Mouse (Mus musculus) urinary bladder, adult 18-20 months (tissue): ENCODE measurements around the gene Aspg.

Experiments
- DNase-seq, 2 experiments: peaks; one replicate each; pipeline ENCODE4 v3.0.0; 2022; ENCODE audit warnings: low spot score in 2 of 2, mixed read lengths in 2 of 2

The Aspg gene

DNA sequence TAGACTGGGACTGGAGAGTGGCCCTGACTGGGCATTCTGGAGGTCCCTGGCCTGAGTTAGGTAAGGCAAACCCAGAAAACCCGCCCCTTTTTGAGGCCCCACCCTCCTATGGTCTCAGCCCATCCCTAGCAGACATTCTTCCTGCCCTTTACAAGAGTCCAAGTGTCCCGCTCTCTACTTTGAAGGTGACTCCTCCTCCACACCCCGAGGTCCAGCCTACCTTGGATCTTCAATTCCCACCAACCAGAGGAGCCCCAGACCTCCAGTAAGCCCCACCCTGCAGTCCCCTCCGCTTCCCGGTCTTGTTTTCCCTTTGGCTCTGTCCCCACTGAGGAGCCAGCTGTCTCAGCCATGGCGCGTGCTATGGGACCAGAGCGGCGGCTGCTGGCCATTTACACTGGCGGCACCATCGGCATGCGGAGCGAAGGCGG, at the start of gene Aspg:
TSS of gene Aspg (plus strand) at position 139 of the 431 bp plus-strand sequence.
- DNase-seq: no peak

DNA sequence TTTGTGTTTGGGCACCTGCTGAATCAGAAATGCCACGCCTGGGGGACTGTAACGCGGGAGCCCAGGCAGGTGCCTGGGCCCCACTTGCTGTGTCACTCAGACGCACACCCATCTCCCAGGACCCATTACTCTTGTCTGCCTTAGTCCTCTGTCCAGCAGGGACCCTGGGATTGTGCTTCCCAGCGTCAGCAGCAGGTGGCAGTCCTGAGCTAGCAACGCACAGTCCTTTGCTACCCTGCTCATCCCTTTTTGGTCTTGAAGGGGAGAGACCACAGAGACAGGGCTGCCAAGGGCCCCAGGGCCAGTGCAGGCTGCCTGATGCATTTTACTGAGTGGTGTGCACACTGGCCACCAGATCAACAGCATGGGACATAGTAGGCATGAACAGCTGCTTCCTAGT, 28.8 kb upstream of the Aspg start:
- peak in 1 of 2 experiments; percentile 81 for DNase-seq

DNA sequence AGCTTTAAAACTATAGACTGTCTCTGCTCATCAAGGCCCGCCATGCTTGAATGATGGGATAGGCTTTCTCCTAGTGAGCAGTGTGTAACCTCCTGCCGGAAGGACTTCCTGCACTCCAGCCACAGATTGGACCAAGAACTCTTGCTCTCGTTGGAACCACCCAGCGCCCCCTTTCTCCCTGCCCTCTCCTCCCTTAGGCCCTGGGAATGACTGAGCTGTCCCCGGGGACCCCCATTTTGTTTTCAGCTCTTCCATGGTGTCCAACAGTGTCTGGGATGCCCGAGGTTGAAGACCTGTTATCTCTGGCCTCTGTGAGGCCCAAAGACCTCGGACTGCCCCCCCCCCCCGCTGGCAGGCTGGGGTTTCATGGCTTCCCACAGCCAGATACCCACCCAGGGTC, 26.6 kb upstream of the Aspg start:
- no peak for DNase-seq

DNA sequence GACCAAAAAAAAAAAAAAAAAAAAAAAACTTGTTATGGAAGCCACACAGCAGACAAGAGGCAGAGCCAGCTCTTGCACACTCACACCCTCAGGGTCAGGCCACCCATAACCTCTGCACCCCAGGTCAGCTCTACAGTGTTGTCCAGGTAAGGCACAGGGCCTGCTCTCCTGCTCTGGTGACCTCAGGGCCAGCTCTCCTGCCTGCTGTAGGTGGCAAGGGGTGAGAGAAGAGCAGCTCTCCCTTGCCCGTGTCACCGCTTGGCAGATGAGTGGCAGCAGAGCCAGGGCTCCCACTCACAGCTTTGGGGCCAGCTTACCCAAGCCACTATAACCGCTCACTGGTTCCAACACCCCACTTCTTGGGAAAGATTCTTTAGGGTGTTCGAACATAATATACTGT, 25.6 kb upstream of the Aspg start:
- no peak for DNase-seq

DNA sequence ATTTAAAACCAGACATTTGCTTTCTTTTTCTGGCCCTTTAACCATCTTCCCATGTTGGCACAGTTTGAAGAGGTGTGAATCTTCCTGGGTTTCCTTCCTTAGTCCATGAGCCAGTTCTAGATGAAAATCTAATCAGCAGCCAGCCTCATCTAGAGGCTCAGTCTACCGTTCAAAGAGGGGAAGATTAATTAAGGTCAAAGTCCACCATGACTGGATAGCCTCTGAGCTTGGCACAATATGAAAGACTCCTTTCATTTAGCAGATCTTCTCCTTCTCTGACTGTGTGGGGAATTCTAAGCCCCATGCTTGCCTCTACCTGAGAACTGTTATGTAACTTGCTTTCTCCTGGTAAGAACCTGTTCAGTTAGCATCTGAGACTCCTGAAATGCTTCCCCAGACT, 24.2 kb upstream of the Aspg start:
- DNase-seq: no peak

DNA sequence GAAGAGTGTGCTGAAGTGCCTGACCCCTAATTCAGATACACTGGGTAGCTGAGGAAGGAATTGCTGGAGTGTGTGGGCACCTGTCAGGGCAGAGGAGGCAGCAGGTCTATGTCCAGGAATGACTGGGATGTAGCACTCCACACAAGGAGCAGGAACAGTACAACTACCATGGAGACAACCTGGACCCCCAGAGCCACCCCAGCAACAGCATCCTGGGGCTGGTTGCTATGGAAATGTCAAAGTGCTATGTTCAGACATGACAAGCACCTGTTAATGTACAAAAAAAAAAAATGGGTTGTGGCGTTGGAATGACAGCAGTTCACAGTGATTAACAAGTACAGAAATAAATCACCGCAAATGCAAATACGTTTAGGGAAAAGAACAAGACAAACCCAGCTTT, 20.2 kb upstream of the Aspg start:
- DNase-seq: no peak

DNA sequence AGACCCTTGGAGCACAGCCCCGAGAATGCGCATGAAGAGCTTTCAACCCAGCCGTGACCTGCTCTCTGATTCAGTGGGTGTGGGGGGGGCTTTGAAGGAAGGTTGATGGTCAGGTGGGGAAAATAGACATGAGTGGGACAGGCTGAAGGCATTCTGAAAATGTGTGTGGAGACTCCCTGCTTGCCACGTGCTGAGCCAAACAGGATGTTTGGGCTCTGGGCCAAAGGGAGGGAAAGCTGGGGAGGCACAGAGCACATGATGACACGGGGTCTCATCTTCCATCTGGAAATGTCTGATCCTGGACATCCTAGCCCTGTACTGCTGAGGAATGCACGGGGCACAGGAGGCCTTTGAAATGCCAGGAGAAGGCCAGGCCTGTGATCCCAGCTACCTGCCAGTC, 19.8 kb upstream of the Aspg start:
- no peak for DNase-seq

DNA sequence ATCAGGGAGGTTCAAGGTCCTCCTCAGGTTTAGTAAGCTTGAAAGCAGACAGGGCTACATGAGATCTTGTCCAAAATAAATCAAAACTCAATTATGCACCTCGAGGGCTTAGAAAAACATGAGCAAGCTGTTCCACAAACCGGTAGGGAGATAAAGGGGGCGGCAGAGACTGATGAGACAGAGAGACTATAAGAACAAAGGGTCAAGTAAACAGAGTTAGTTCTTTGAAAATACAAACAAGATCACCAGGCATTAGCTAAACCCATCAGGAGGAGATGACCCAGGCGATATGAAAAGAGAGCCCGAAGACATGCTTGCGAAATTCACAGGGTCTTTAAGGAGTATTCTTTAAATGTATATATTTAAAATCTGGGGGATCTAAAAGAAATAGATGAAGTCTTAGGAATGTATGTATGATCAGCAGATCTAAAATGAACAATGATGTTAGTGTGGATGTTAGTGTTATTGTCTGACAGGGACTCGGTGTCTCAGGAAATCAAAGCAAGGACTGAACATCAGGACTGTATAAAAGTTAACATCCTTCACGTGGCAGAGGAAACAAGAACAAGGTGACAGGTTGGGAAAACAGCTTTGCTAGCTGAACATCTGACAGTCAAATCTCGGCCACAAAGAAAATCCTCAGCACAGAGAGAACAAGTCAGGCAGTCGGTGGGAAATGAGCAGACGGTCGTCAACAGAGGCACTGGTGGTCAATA, 17.7 kb upstream of the Aspg start:
- DNase-seq: no peak

DNA sequence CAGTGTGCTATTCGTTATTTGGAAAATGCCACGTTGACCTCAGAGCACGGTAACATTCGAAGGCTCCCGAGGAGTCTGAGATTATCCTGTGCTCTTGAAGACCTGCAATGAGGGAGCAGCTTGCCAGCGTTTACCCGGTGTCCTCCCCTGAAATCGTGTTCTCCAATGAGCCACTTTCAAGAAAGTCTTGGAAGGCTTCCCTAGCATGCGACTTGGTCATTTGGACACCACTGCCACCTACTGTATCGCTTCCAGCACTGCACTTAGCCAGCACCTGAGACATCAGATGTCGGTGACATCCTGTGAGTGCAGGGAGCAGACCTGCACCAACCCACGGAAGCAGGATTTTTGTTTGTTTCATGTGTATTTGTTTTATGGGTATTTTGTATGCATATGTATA, 15.4 kb upstream of the Aspg start:
- peak; percentile 29 to 31 for DNase-seq

DNA sequence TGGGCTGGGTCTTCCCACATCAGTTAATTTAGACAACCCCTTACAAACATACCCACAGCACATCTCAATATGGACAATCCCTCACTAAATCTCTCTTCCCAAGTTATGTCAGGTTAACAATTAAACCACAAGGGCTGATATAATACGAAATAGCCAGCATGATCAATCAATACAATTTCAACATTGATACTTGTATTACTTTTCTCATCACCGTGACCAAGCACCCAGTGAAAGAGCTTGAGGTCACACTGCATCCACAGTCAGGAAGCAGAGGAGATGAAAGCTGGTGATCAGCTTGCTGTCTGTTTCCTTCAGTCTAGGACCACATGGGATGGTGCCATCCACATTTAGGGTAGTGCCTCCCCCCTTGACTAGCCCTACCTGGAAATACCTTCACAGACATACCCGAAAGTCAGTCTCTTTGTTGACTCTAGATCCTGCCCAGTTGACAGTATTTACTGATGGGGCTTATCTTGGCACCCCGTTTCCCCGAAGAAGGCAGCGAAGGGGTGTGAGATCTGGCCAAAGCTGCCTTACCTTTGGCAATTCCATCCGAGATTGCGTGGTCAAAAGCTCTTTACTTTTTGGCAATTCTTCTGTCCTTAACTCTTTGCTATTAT, 12.1 kb upstream of the Aspg start:
- no peak for DNase-seq

DNA sequence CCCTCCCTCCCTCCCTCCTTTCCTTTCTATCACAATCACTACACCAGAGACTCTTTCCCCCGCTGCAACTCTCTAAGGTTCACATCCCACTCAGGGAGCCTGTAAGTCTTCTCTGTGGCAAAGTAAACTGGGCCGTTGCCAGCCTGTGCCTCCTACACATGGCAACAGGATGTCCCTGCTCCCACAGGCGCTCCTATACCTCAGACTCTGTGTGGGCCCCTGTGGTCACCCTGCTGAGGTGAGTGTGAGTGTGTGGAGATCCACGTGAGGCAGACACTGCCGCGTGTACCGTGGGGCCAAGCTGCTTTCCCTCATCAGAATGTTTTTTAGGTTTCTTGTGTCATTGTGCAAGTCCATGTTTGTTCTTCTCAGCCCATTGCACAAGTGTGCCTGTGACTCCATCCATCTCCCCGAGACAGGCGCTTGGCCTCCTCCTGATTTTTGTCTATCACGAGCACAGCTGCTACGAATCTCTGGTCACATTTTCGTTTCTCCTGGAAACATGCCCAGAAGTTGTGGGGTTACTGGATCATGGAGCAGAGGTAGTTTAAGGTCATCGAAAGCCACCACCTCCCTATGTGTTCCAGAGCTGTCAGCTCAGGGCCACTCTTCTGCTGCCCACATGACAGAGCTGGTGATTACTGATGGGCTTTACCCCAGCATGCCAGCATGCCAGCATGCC, 10.3 kb upstream of the Aspg start:
- no peak for DNase-seq

DNA sequence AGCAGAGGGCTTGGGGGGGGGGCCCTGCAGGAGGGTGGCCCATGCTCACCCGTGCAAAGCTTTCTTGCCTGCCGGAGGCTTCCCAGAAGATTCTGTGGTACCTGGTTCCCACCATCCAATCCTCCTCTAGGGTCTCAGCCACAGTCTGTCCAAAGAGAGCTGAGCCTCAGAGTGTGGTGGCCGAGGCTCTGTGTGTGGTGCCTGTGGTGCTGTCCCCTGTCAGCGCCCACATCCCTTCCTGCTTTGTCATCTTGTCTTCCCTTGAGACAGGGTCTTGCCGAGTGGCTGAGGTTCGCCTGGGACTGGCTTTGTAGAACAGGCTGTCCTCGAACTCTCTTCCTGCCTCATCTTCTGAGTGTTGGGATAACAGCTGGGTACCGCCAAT, 9.8 kb upstream of the Aspg start:
- no peak for DNase-seq

DNA sequence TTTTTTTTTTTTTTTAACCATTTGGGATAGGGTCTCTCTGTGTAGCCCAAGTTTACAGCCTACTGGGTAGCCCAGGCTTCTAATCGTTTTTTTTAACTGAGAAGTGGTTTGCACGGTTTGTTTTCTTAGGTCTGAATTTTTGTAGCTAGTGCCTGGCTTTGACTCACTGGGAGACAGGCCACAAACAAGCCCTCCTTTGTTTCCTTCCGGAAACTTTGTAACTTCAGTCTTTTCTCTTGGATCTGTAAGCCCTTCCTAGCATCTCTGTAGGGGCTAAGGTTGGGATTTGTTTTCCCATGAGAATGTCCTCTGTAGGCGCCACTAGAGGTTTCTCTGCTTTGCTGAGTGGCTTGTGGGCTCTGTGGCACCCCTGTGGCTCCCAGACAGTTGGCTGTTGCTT, 6.4 kb upstream of the Aspg start:
- DNase-seq: no peak

DNA sequence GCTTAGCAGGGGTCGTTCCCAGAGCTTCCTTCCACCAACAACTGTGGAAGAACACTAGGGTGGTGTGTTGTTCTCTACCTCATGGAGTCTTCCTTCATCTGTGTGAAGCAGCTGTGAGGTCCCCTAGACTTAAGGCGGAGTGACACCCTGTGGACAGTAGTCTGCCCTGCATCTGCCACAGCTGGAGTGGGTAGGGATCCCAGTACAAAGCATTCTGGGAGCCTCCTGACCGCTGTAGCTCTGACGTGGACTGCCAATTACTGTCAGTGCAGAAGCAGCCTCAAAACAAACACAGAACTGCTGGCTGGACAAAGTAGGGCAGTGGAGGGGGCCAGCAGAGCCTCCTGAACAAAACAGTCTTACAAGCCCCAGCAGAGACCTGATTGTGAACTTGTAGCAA, 5.4 kb upstream of the Aspg start:
- no peak for DNase-seq

DNA sequence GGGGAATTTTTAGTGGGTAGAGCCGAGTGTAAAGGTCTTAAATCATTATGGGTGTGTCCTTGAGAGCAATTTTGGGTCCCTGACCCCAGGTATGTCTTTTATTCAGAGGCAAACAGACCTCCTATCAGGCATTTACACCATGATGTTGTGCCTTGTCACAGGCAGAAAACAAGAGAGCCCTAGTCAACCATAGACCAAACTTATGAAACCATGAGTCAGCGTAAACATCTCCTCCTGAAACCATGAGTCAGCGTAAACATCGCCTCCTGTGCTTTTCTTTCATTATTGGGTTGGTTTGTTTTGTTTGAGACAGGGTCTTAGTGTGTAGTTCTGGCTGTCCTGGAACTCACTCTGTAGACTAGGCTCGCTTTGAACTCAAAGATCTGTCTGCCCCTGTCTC, 3.3 kb upstream of the Aspg start:
- DNase-seq: no peak

DNA sequence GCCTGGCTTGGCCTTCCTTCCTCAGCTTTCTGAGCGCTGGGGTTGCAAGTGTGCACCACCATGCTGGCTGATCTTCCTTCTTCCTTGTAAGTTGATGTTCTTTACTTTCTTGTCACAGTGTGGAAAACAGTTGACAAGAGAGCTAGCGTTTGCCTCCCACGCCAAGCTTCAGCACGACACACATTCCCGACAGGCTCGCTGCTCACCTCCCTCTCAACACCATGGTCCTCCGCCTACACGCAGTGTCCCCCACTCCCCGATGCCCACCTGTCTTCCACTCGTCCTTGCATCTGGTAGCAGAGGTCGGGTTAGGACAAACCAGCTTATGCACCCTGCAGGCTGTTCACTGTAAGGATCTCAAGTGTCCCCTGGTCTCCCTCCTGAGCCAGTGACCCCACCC, 1.6 kb upstream of the Aspg start:
- DNase-seq: no peak

DNA sequence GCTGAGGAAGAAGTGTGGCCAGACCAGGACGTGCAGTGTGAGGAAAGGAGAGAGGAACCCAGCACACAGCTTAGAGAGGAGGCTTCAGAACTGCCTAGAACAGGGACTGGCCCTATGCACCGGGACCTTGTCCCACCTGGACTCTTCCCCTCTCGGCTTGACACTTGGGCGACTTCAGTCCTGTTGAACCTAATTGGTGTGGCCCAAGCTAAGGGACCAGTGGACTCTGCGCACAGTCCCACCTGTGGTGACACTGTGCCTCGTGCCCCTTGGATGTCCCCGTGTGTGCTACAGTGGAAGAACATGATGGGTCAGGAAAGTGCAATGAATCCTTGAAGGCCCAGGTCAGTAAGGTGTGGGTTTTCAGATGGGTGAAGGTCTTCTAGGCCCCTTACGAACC, 1.2 kb downstream of the Aspg start:
- no peak for DNase-seq

DNA sequence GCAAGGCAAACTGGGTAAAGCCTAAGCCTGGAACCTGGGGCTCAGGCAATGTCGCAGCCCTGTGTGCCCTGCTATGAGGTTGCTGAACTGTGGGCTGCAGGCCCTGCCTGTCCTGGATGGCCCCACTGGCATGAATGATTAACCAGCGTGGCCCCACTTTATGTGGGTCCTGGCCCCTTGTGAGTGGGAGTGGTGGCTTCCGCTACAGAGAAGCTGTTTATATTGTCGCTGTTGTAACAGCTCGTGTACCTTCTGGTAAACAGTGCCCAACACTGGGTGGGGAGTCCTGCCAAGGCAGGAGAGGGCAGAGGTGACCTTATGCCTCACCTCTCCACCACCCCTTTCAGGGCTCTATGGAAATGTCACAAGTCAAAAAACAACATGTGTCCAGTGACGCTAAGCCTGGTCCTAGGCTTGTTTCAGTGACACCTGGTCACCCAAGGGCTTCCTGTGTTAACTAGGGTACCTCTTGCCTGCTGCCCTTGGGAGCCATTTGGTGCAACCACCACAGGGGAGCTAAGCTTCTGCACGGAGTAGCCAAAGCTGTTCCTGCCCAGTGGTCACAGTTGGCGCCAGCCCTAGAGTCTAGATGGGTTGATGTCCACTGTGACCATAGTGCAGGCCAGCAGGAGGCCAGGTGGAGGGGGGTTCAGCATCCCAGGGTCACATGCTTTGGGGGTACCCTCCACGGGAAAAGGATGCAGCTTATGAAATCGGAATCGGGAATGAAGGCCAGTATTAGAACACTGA, 2.4 kb downstream of the Aspg start:
- no peak for DNase-seq

DNA sequence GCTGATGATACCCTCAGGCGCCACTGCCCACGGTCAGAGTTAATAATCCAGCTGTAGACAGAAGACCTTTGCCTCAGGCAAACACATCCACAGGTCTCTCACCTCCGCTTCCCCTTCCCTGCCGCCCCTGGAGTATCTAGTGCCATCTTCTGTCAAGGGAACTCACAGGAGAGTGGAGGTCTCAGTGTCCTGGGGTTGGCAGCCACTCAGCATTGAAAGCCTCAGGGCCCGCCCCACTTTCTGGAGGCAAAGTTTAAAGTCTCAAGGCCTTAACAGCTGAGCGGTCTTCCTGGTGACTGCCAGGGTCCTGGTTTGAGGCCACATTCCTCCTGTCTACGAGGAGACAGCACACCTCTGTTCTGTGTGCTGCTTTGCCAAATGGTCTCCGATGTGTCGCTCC, 3.2 kb downstream of the Aspg start:
- DNase-seq: no peak

DNA sequence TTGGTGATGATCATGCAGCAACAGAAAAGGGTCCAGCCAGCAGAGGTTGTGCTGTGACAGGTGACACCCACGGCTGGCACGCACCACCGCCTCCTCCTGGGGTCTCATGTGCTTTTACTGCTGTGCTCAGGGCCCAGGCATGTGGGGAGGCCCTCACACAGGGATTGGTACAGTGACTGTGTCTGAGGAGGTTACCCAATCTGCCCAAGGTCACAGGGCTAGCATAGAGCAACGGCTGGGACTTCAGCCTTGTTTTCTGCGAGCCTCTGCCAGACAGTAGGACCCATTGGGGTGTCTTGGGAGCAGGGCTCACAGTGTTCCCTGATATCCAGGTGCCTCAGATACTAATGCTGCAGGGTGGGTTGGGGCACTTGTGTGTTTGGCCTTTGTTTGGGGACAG, 4.8 kb downstream of the Aspg start:
- no peak for DNase-seq

DNA sequence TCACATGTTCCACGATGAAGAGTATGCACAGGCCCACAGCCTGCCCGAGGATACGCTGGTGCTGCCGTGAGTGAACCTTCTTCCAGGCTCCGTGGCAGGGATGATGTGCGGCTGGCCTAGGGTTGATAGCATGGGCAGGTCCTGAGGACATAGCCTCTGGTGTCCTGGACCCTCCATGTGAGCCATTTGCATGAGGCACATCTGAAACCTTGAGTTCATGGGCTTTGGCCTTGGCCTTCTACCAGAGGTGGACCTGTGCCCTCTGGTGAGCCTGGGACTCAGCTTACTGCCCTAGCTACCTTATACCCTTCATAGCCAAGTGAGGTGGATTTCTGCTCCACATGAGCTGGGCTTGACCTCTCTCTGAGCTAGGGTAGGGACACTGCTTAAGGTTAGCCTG, 5.8 kb downstream of the Aspg start:
- no peak for DNase-seq

DNA sequence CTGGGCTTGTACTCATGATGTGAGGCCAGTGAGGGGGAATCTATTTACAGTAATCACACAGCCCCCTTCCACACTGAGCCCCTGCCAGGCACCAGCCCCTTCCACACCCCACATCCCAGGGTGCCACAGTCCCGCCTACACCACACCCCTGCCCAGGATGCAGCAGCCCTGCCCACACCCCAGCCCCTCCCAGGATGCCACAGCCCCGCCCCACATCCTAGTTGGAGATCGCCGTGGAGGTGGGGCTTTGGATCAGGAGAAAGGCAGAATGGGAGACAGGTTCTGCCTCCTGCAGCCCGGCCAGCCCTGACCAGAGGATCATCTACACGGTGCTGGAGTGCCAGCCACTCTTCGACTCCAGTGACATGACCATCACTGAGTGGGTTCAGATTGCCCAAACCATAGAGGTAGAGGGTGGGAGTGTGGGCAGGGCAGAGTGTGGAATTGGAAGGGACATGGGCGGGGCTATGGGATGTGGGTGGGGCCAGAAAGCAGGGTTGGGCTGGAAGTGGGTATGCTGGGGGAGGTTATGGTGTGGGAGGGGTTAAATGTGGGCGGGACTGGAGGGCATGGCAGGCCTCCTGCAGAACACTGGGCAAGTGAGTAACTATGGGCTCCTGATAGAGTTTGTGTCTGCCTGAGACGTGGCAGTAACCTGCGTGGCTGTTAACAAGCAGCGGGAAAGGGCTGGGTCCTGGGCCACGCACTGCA, 6.4 kb downstream of the Aspg start:
- no peak for DNase-seq
